Mouse (Mus musculus): Measurements from ENCODE around the gene Cfap57.

- TF ChIP-seq CTCF (IDR thresholded peaks at IDR 0.05; ENCODE audit: control insufficient read depth, insufficient read depth, insufficient read length), result no peak
- TF ChIP-seq MAX (IDR thresholded peaks at IDR 0.05), result no peak
Observed at GRCm38 (mm10) chr4:118620967-118621320, 367 bp upstream of the Cfap57 start.
